Mouse (Mus musculus) embryo, embryonic 10 days (tissue): ENCODE measurements at regions not wholly inside any gene's neighbourhood (a gene's known extent, or its start where the extent isn't known, plus 50 kb on each side); places are given as distances from the start of the nearest gene placed in this dataset.

Source experiments
- DNase-seq: peaks from one replicate; pipeline ENCODE4 v3.0.0-alpha.2; 2015; ENCODE audit warnings: low spot score

GRCm38 (mm10) chr1:110813191-110813590 lies 164.2 kb downstream of the Cdh19 start:
- no peak for DNase-seq

DNA sequence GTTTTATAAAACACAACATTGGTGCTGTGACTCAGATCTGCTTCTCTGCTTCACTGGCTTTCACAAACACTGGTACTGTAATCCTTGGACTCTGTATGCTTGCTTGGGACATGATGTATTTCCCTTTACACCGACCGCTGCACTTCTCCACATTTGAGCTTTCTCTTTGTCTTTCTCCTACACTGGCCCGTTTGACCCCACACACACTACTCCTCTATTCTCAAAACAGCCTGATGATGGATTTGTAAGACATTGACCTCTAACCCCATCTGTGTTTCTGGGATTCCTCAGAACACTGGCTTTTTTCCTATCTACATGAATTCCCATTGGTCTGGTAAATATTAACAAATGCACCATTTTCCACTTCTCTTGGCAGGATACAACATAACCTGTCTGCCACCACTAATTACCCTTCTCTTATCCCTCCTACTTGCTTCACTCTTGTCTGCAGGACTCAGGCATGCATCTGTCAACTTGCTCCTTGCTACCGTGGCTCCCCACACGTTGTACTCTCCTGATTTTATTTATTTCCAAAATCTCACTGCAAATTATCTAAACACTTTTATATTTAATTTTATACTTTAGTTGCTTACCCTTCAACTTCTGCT lies 178.1 kb downstream of the Cdh19 start:
- peak; percentile 53 for DNase-seq

GRCm38 (mm10) chr1:110790586-110790985 lies 186.8 kb downstream of the Cdh19 start:
- DNase-seq = no peak

DNA sequence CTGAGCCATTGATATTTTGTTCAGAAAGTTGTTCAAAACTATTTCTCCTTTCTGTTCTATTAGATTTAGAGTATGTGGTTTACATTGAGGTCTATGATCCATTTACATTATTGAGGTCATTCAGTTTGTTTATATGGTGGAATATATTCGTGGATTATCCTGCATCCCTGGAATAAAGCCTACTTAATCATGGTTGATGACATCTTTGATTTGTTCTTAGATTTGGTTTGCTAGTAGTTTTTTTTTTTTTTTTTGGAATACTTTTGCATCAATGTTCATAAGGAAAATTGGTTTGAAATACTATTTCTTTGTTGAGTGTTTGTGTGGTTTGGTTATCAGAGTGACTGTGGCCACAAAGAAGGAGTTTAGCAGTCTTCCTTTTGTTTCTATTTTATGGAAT lies 202.0 kb downstream of the Cdh19 start:
- no peak for DNase-seq

- DNase-seq = no peak
These were observed 202.5 kb downstream of the Cdh19 start for GRCm38 (mm10) chr1:110774848-110775247.

GRCm38 (mm10) chr1:110774096-110774495 lies 203.3 kb downstream of the Cdh19 start:
- DNase-seq = no peak

DNA sequence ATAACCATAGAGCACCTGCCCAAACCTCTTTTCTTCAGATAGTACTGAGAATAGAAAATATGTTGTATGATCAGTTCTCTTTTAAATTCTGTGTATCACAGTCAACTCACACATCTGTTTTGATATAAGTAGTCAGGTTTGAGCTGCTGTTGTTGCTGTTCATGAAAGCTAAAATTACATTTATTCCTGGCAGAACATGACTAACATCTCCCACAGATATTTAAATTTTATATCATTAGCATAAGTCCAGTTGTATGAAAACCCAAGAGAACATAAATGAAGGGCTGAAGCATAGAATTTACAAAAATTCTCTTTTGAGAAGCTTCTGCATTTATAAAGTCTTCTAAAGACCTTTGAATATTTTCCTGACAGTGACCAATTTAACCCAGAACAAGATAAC lies 252.5 kb downstream of the Cdh19 start:
- no peak for DNase-seq
